Mouse (Mus musculus) urinary bladder, postnatal 36 days (tissue): ENCODE results near the gene Cpe.

Source experiments
- DNase-seq, 2 experiments: peaks; one replicate each; pipeline ENCODE4 v3.0.0; 2022; ENCODE audit warnings: low spot score in 2 of 2, mixed read lengths in 1 of 2

The Cpe gene

DNA sequence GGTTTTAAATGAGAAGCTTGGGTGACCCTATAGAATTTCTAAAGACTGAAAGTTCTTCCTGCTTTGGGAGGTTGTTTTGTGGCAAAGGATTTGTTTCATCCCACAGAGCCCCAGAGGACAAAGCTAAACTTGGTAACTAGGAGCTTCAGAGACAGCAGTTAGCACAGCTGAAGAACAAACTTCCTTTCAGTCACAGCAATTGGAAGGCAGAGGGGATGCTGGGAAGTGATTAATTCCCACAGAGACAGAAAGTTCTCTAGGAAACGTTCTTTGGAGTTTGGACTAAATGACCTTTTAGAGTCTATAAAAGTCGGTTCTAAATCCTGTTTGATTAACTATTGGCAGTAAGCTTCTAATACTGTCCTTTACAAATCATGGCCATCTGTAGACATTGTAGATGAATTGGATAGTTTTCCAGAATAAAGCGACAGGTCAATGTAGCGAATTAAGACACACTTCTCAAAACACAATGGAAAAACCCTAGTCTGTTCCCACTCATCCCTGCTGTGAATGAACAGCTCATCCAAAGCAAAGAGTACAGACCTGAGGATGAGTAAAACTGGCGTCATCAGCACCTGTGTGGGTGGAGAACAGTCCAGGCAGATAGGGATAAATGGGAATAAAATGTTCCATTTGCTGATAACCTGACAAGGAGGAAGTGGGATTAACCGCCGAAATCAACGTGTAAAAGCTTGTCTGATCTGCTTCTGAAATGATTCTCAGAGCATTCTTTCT lies 58.6 kb downstream of the Cpe start:
- DNase-seq: no peak

DNA sequence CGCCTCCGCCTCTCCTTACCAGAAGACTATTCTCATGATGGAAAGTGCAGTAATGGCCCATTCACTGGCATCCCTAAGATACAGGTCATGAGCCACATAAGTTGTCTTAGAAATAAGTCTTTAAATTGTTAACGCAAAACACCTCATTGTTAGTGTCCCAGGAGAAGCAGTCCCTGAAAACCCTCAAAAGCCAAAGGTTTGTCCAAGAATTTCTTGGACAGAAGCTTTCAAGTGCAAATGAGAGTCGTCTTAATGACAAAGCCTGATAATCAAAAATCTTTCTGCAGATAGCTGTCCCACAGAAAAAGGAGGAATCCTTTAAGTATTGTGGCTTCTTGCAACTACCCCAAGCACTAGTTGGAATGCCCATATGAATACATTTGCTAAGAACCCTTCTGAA lies 60.7 kb downstream of the Cpe start:
- no peak for DNase-seq

DNA sequence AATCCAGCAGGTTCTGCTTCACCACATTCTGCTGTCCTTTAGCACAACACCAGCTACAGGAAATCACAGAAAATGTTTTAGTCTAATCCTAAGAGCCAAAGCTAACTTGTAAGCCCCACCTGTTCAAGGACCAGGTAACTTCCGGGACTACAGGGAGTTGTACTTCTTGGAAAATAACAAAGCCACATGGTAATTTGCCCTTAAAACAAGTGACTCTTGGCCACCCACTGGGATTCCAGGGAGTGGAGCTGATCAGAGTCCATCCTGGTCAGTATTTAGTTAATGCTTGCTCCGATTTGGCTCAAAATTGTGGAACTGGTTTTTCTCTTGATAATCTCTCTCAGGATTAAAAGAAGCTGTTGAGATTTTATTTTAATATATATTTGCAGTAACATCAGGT lies 61.1 kb downstream of the Cpe start:
- no peak for DNase-seq

DNA sequence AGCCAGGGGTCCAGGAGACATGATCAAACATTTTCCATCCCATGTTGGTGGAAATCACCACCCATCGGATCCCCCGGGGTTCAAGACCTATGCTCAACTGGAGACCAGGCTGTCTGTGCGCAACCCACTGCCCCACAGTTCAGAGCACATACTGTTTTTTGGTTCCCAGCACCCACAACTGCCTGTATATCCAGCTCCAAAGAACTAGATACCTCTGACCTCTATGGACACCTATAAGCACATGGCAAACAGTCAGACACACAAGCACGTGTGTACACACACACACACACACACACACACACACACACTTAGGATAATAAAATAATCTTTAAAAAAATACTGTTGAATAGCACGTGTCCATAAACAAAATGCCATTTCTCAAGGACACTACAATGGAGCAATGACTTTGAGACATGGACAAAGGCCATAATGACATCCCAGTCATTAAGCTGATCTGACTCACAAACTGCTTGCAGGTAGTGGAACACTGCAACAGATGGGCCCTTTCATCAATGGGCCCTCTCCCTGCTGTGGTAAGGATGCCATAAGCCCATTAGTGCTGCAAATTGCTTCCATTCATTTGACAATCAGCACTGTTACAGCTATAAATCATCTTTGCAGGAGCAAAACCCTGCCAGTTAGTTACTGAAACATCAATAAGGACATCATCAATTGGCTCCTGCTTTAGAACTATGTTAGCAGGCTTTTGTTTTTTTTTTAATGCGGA lies 63.7 kb downstream of the Cpe start:
- no peak for DNase-seq

DNA sequence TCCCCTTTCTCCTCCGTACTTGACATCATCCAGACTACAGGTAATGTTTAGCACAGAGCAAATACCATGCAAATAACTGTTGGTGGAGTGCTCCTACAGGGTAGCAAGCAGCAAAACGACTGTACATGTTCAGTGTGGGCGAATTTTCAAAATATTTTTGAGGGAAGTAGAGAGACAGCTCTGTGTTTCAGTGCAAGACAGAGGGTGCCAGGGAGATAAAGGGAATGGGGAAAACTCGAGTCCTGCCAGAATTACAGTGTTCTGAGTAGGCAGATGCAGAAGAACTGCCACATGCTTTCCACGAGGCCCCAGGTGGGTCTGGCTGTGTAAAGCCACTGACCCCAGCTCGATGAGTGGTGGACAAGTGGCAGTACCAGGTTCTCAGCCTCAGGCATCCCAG lies 64.8 kb downstream of the Cpe start:
- DNase-seq: no peak

DNA sequence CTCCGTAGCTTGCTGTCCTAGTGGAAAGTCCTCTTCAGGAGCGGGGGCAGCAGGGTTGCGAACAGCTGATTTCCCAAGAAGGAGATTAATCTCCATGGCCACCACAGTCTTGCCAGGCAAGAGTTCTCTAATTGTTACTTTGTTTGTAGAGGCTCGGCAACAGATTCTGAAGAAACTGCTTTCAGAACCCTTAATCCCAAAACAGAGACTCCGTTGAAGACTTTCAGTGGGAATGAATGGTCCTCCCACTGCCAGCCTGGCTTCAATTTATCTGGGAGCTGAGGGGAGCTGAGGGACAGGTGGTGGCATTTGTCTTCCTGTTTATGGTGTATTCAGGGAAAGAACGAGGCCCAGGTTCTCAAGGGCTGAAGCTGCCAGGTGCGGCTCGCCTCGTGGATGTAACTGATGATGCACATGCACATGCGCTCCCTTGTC lies 68.2 kb downstream of the Cpe start:
- DNase-seq: no peak

DNA sequence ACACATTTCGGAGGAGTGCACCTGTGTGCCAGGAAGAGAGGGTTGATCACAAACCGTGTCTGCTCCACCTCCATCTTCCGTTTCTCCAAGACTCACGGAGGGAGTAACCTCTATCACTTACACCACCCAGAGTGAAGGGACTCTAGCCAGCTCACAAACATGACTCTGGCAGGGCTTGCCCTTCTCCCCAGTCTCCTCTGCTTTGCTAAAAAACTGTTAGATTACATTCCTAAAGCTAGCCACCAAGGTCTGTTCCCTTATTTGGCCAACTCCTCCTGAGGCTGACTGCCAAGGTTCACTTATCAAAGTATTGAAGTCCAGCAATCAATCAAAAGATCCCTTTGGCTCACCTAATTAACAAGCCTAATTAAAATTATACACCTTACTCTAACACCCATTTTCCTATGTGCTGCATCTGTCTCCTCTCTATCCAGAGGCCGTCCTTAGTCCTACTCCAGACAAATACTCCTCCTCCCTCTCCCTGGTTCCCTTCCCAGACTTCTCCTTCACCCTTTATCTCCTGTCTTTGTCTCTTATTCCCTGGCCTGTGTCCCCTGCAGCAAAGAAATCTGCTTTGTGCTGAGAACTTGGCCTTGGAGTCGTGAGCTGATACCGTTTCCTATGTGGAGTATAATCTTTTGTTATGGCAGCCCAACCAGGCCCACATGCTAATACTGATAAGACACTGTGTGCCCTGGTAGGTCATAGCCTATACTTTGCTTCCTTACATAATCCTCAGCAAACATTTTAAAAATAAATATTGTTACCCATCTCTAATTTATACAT lies 72.3 kb downstream of the Cpe start:
- no peak for DNase-seq

DNA sequence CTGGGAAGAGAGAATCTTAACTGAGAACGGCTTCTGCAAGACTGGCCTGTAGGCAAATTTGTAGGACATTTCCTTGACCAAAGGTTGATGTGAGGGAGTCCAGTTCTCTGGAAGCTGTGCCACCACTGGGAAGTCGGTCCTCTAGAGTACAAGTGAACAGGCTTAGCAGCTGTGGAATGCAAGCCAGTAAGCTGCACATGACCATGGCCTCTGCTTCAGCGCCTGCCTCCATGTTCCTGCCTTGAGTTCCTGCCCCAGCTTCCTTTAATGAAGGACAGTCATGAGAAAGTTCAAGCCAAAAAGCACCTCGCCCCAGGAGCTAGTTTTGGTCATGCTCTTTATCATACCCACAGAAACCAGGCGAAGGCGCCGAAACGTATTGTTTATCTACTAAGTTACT lies 73.2 kb downstream of the Cpe start:
- no peak for DNase-seq

DNA sequence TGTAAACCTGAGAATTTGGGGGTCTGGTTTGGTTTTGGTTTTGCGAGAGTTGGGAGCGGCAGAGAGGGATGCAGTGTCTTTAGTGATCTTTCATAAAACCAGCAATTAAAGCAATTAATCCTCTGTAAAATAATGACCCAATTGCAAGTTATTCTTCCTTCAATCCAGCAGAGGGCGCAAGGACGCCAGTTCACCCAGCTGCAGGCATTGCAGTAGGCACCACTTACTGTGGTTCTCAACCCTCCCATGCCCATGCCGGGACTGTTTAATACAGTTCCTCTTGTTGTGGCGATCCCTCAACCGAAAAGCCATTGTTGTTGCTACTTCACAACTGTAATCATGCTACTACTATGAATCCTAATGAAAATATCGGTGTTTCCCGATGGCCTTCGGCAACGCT lies 74.2 kb downstream of the Cpe start:
- peak in 1 of 2 experiments; percentile 24 for DNase-seq

DNA sequence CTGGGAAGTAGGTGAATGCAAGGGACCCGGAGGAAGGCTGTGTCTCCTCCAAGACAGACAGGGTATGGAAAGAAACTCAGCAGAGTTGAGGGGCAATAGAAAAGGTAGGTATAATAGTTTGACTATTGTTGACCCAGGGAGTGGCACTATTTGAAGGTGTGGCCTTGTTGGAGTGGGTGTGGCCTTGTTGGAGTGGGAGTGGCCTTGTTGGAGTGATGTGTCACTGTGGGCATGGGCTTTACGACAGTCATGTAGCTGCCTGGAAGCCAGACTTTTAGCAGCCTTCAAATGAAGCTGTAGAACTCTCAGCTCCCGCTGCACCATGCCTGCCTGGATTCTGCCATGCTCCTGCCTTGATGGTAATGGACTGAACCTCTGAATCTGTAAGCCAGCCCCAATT lies 76.3 kb downstream of the Cpe start:
- DNase-seq: no peak

DNA sequence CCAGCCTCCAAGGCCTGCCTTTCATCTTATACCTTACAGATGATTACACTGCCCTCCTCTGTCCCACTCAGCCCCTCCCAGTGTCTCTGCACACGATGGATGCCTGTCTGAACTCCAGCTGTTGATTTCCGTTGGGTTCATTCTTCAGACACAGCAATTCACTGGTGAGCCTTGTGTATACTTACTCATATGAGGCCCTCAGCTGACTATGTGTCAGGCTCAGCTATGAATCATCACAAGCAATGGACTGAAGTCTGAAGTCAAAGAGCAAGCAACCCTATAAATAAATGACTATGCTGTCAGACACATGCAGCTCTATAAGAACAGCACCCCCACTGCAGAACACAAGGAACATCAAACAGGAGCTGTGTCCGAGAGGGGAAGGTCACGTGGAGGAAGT lies 77.4 kb downstream of the Cpe start:
- no peak for DNase-seq

DNA sequence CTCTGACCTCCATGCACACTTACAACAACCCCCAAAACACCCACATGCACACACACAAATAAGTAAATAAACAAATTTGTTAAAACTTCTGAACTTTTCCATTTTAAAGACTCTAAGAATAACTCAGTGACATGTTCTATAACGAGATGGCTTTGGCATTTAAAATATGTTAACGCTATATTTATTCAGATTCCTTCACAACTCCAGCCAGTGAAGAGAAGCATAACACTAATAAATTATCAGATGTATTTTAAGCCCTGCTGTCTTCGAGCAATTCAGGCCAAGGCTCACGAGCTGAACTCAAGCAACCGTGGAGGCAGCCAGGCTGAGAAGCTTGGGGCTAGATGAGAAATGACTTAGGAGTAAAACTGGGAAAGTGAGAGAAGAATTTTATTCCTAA lies 79.2 kb downstream of the Cpe start:
- DNase-seq: no peak

DNA sequence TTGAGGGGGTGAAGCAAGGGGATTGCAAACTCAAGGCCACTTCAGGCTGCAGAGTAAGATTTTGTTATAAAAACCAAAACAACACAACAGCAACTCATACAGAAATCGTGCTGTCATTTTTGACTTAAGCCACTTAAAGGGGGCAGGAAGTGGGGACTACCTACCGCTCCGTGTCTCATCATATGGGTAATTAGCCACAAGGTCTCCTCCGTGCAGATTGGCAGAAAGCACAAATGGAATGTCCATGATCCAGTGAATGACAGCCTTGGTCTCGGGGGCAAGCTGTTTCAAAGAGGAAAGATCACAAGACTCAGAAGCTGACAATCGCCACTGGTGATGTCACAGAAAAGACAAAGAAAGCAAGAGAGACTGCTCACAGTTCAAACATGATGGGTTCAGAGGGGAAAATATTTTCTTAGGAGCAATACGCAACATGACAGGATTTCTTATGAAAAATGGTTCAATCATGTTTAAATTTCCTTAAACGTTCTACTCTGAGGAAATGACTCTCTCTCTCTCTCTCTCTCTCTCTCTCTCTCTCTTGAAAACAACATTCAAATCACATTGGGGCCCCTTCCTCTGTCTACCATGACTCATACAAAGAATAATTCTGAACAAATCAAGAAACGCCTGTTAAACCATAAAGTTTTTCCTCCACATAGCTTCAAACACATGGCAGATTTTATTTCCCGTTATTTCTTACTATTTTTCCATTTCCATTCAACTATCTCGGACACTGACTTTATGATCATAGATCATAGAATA lies 81.5 kb downstream of the Cpe start:
- no peak for DNase-seq

DNA sequence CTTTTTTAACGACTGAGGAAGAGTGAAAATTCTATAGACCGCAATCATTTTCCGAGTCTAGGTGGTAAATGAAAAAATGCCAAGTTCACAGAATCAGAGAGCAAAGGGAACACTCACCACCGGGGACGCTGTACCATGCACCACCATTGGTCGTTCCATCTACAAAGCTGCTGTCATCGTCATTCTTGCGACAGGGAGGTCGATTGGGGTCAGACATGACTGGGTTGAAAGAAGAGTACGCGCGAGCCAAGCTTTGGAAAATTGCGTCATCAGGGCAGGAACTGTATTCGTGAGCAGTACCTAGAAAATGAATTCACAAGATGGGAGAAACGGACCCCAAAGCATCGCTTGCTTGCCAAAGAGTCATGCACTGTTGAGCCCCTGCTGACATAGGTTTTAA lies 83.9 kb downstream of the Cpe start:
- peak in 1 of 2 experiments; percentile 11 for DNase-seq

DNA sequence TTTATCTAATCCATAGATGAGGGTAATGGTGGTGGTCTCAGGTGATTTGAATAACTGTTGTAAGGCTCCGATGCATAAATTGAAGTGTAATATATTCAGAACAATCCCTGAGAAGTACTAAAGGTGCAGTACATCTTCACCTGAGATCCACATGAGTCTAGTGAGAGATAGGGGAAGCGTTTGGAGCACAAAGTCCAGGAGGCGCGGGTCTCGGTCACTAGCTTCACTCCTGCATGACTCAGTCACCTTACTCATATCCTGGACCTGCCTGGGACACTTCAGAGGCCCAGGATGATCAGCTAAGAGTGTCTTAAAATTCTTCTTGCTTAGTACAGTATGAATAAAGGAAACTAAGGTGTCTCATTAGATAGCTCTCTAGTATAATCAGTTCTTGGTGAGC lies 86.8 kb downstream of the Cpe start:
- no peak for DNase-seq

DNA sequence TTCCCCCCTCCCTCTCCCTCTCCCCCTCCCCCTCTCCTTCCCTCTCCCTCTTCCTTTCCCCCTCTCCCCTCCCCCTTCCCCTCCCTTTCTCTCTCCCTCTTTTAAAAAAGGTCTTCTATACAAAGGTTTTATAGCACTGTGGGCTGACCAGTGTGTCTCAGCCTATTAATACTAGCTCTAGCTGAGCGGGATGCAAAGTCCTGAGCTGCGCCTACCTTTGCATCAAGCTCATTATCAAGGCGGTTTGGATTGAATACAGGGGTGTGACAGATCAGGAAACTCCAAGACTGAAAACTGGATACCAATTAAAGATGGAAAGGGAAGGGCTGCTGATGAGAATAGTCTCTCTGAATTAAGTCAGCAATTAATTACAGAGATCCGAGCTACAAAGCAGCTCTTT lies 94.6 kb downstream of the Cpe start:
- no peak for DNase-seq

DNA sequence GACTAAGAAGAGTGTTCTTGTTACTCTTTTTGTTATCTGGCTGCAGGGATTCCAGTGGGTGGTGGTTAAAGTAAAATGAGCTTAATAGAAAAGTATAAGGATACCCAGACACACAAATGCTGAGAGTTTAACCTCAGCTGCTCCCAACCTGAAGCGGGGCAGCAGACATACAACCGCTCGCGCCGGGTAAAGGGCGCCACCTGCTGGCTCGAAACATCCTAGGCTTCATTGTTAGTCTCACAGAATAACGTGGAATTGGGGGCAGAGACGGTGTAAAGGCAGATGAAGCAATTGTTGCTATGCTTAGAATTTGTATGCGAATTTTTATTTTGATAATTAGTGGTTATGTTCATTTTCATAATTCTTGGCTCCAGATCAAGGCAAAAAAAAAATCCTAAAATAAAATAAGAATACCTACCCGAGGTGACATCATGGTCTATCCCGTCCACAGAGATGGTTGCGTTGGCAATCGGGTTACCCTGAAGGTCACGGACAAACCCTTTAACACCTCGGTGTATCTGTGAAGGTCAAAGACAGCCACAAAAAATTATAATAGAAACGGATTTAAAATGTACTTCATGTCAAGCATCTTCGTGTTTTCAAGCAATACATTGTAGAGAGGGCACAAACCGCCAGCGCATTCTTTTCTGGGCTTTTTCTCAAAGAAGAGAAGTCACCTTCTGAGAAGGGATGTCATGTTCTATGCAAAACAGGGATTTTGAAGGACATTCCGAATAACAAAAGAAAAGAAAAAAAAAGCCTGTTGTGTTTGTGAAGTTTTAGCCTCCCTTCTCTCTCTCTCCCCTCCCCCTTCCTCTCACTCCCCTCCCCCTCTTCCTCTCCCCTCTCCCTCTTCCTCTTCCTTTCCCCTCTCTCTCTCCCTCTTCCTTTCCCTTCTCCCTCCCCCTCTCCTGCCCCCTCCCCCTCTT lies 95.5 kb downstream of the Cpe start:
- DNase-seq: peak; percentile 52 to 65

DNA sequence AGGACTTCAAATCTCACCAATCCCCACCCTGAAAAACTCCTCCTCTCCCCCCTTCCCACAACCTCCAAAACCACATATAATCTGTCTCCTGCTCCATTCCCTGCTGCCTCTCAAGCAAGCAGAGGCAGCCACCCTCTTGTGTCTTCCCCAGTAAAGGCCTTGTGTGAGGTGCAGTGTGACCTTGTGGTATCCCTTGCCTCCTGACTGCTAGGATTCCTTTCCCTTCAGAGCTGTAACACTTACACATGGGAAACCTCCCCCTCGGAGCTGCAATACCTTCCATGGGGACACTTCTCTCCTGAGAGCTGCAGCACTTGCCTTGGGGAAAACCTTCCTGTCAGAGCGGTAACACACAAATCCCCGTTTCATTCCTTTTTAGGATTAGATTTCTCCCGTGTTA lies 96.5 kb downstream of the Cpe start:
- DNase-seq: no peak

DNA sequence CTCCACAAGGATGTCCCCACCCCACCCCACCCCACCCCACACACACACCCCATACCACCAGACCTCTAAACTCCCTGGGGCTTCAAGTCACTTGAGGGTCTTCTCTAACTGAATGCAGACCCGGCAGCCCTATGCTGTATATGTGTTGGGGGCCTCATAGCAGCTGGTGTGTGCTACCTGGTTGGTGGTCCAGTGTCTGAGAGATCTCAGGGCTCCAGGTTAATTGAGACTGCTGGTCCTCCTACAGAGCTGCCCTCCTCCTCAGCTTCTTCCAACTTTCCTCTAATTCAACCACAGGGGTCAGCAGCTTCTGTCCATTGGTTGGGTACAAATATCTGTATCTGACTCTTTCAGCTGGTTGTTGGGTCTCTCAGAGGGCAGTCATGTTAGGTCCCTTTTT lies 102.4 kb downstream of the Cpe start:
- DNase-seq: no peak

DNA sequence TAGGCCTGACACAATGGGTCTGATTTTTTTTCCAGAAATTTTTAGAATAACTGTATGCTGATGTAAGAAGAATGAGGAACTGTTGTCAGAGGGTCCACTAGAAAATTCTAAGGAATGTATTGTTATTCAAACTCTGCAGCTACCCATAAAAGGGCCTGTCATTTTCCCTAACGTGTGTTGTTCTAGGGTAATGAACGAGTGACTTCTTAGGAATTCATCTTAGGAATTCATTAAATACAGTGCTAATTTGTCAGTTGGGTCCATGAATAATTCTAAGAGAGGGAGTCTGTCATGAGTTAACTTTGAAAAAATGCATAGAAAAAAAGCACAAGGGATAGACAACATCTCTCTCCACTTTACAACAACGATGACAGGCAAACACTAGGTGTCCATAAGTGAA lies 110.0 kb downstream of the Cpe start:
- no peak for DNase-seq

DNA sequence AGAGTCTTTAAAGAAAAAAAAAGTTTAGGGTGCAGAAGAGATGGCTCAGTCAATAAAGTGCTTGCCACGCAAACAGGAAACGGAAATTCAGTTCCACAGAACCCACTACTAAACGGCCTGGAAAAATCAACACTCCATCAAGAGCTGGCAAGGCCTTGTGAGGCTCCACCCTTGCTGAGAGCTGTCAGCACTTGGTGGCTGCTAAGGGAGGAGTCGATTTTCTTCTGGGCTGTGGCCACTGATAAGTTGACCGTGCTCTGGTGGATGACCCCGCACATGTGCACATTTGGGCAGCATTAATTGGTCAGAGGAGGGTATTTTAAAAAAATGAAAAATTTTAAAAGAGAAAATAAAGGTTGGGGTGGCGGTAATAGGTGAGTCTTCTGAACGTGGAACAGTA lies 114.6 kb downstream of the Cpe start:
- no peak for DNase-seq
